ENCODE assay signal across 4 mouse cellular contexts in the genomic region with DNA sequence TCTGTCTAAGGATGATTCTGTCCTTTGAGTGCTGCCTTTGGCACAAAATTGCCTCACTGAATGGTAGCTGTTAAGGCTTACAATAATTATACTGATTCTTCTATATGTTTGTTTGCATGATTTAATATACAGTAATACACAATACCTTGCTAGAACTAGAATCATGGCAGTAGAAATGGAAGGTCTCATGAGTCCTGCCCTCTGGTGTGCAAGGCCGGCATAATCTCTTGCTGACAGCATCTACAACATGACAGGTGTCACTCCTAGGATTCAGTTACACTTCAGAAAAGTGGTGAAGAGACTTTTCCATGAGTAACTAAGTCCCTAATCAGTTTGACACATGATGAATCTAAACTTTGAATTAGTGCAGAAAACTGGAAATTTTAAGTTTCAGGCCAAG.
DNase-seq lines count a peak whose midpoint lies in the region; ATAC-seq lines count a peak whose summit lies in the region.
"Not testable (repeated sequence)": the region's sequence is repeated elsewhere in the genome, so short reads cannot be mapped to it uniquely, and the experiment has no call there.

No protein-coding gene starts in this region.

- WGBS in liver, embryonic 11.5 days, result no CpG with 5 or more reads among the region's 1 CpGs

- not testable (repeated sequence) for H3K36me3 ChIP-seq in liver, embryonic 11.5 days (ENCODE audit: control insufficient read depth, insufficient read depth, low read length)

- not testable (repeated sequence) for H3K27ac ChIP-seq in liver, embryonic 11.5 days (ENCODE audit: low read depth, low read length)

- not testable (repeated sequence) for H3K9me3 ChIP-seq in liver, embryonic 11.5 days (ENCODE audit: control insufficient read depth, low read length)

- peak; percentile 61; the same call in 1 of the 2 replicates for ATAC-seq in common myeloid progenitor, adult 5-6 weeks (replicated peaks; ENCODE audit: low read depth, poor library complexity, severe bottlenecking)
- 0 out of 2 replicates have a peak, but pooled peaks have one; percentile 47 for ATAC-seq in liver, embryonic 11.5 days (replicated peaks; ENCODE audit: low FRiP score)
- peak; percentile 55 for ATAC-seq in megakaryocyte progenitor cell, adult 5-6 weeks (replicated peaks; ENCODE audit: poor library complexity)
- peak; percentile 57; the same call in 1 of the 2 replicates for ATAC-seq in megakaryocyte-erythroid progenitor cell, adult 5-6 weeks (replicated peaks; ENCODE audit: low FRiP score, low TSS enrichment, poor library complexity, severe bottlenecking)

- not testable (repeated sequence) for H3K27me3 ChIP-seq in liver, embryonic 11.5 days (replicated peaks; ENCODE audit: control insufficient read depth, insufficient read depth, low read length)

- not testable (repeated sequence) for H3K4me2 ChIP-seq in liver, embryonic 11.5 days

- DNase-seq in liver, embryonic 11.5 days (ENCODE audit: low spot score), result not testable (repeated sequence)

- not testable (repeated sequence) for H3K4me1 ChIP-seq in liver, embryonic 11.5 days (replicated peaks; ENCODE audit: control insufficient read depth, insufficient read depth, low read length)

- H3K4me3 ChIP-seq in liver, embryonic 11.5 days (ENCODE audit: low read depth, low read length), result not testable (repeated sequence)

- H3K9ac ChIP-seq in liver, embryonic 11.5 days (ENCODE audit: low read depth, low read length), result not testable (repeated sequence)
